Mouse (Mus musculus): ENCODE data around the gene Mpzl3. TPM values are rescaled to one million over a fixed set of nuclear protein-coding genes. Genes with fewer than 3 reads are reported as not detected.

The Mpzl3 gene
- polyA plus RNA-seq, 1 experiment from 2014 or later: 4.0 TPM

- H3K9ac ChIP-seq (ENCODE audit: low read depth, low read length): no peak overlapping the region
- no peak overlapping the region for H3K4me2 ChIP-seq (ENCODE audit: low read depth, low read length)
- 0 out of 2 replicates have a peak, but pooled peaks cover 4% of the 10 kb centered on the region for H3K27me3 ChIP-seq (replicated peaks; ENCODE audit: control insufficient read depth, insufficient read depth, low read length)
- ATAC-seq (ENCODE audit: low read depth): no peak
- no peak overlapping the region for H3K27ac ChIP-seq (replicated peaks; ENCODE audit: low read depth, low read length)
- WGBS: 87% methylated on average over 2 of the region's 2 CpGs
- no peak overlapping the region for H3K4me3 ChIP-seq (ENCODE audit: low read depth, low read length)
- no peaks in the 10 kb centered on the region for H3K4me1 ChIP-seq (ENCODE audit: control insufficient read depth, insufficient read depth, low read length)
- no peaks in the 10 kb centered on the region for H3K9me3 ChIP-seq (ENCODE audit: control insufficient read depth, low read length)
- H3K36me3 ChIP-seq (ENCODE audit: control insufficient read depth, insufficient read depth, low read length): no peaks in the 10 kb centered on the region
- DNase-seq (ENCODE audit: low spot score): no peak
These were observed 4.7 kb upstream of the Mpzl3 start for GRCm38 (mm10) chr9:45050301-45050700.

DNA sequence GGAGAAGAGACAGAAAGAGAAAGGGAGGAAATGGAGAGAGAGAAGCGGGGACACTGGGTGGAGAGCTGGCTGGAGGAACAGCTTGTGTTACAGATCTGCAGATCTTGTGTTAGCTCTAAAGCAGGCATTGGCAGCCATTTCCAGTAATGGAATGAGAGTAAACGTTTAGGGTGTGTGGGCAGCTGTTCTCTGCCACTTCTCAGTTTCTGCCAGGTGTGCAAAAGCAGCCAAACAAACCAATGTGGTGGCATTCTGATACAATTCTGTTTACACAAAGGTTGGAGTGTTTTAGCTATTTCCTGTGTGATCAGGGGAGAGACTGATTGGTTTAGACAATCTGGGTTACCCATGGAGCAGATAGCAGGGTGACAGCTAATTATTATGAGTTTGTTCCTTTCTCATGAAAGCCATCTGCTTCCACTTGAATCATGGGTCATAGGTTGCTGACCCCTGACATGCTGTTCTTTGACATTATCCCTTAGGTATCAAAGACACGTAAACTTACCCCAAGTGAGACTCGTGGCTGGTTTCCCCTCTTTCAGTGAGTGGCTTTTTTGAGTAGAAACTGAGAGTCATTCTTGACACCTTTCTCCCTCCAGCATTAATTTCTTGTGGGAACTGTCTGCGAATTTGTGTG, 3.4 kb downstream of the Mpzl3 start:
- H3K4me2 ChIP-seq (ENCODE audit: low read depth, low read length): no peak overlapping the region
- H3K27ac ChIP-seq (replicated peaks; ENCODE audit: low read depth, low read length): no peak overlapping the region
- no peaks in the 10 kb centered on the region for H3K36me3 ChIP-seq (ENCODE audit: control insufficient read depth, insufficient read depth, low read length)
- no peaks in the 10 kb centered on the region for H3K9me3 ChIP-seq (ENCODE audit: control insufficient read depth, low read length)
- 19% methylated on average over 5 of the region's 5 CpGs for WGBS
- no peak overlapping the region for H3K9ac ChIP-seq (ENCODE audit: low read depth, low read length)
- H3K4me1 ChIP-seq (ENCODE audit: control insufficient read depth, insufficient read depth, low read length): no peaks in the 10 kb centered on the region
- H3K27me3 ChIP-seq (replicated peaks; ENCODE audit: control insufficient read depth, insufficient read depth, low read length): peaks cover 4% of the 10 kb centered on the region; the same call in 1 of the 2 replicates
- H3K4me3 ChIP-seq (ENCODE audit: low read depth, low read length): no peak overlapping the region
- no peak for ATAC-seq (ENCODE audit: low read depth)
- no peak for DNase-seq (ENCODE audit: low spot score)

GRCm38 (mm10) chr9:45060151-45060550, 5.2 kb downstream of the Mpzl3 start:
- Histone ChIP-seq H3K4me1 (ENCODE audit: control insufficient read depth, insufficient read depth, low read length) (no peaks in the 10 kb centered on the region), H3K27me3 (replicated peaks; ENCODE audit: control insufficient read depth, insufficient read depth, low read length) (peaks cover 4% of the 10 kb centered on the region; the same call in 1 of the 2 replicates), H3K4me3 (ENCODE audit: low read depth, low read length) (no peak overlapping the region), H3K36me3 (ENCODE audit: control insufficient read depth, insufficient read depth, low read length) (no peaks in the 10 kb centered on the region), H3K9ac (ENCODE audit: low read depth, low read length) (no peak overlapping the region), H3K4me2 (ENCODE audit: low read depth, low read length) (no peak overlapping the region), H3K27ac (replicated peaks; ENCODE audit: low read depth, low read length) (no peak overlapping the region), H3K9me3 (ENCODE audit: control insufficient read depth, low read length) (no peaks in the 10 kb centered on the region)
- 36% methylated on average over 7 of the region's 7 CpGs for WGBS
- ATAC-seq (ENCODE audit: low read depth) (no peak), DNase-seq (ENCODE audit: low spot score) (no peak)

DNA sequence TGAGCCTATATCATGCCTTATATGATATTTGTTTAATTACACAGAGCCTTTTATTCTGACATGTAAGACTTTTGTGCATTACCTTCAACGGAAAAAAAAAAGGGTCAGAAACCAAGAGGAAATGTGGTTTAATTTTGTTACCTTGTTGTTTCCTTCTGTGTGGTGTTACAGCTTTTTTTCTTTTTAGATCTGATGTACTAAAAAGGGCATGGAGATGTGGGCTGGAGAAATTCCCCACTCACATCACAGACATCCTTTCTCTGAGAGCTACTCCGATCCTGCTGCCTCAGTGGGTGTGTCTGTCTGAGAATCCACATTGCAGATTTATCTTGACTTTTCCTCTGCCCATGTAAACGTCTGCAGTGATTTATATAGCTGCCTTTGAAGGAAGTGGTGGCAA, 7.7 kb downstream of the Mpzl3 start:
- Histone ChIP-seq H3K27ac (replicated peaks; ENCODE audit: low read depth, low read length) (no peak overlapping the region), H3K4me1 (ENCODE audit: control insufficient read depth, insufficient read depth, low read length) (no peaks in the 10 kb centered on the region), H3K36me3 (ENCODE audit: control insufficient read depth, insufficient read depth, low read length) (no peaks in the 10 kb centered on the region), H3K9ac (ENCODE audit: low read depth, low read length) (no peak overlapping the region), H3K4me2 (ENCODE audit: low read depth, low read length) (no peak overlapping the region), H3K27me3 (replicated peaks; ENCODE audit: control insufficient read depth, insufficient read depth, low read length) (peaks cover 4% of the 10 kb centered on the region; the same call in 1 of the 2 replicates), H3K4me3 (ENCODE audit: low read depth, low read length) (no peak overlapping the region), H3K9me3 (ENCODE audit: control insufficient read depth, low read length) (no peaks in the 10 kb centered on the region)
- ATAC-seq (ENCODE audit: low read depth): no peak
- WGBS: 62% methylated on average over 3 of the region's 3 CpGs
- no peak for DNase-seq (ENCODE audit: low spot score)

- ATAC-seq (ENCODE audit: low read depth): no peak
- Histone ChIP-seq H3K9ac (ENCODE audit: low read depth, low read length) (no peak overlapping the region), H3K9me3 (ENCODE audit: control insufficient read depth, low read length) (no peaks in the 10 kb centered on the region), H3K4me2 (ENCODE audit: low read depth, low read length) (no peak overlapping the region), H3K4me3 (ENCODE audit: low read depth, low read length) (no peak overlapping the region), H3K27ac (replicated peaks; ENCODE audit: low read depth, low read length) (no peak overlapping the region), H3K27me3 (replicated peaks; ENCODE audit: control insufficient read depth, insufficient read depth, low read length) (no peaks in the 10 kb centered on the region; the same call in 1 of the 2 replicates), H3K4me1 (ENCODE audit: control insufficient read depth, insufficient read depth, low read length) (no peaks in the 10 kb centered on the region), H3K36me3 (ENCODE audit: control insufficient read depth, insufficient read depth, low read length) (no peaks in the 10 kb centered on the region)
- WGBS: 70% methylated on average over 6 of the region's 6 CpGs
- DNase-seq (ENCODE audit: low spot score): no peak
These were observed 9.4 kb downstream of the Mpzl3 start for GRCm38 (mm10) chr9:45064421-45064820.

DNA sequence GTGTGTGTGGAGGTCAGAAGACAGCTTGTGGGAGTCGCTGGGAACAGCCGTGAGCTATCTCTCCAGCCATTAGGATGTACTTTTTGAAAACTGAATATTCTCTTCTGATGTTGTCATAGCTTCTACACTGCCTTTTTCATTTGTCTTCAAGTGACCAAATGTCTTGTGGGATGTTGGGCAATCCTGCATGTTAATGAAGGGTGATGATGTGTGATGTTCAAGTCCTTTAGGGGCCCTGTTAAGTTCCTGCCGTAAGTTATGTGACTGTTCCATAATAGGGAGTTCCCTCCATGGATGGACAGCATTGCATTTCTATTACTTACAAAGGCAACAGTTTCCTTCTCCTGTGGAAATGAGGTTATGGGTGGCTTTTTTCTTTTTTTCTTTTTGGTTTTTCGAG, 11.7 kb downstream of the Mpzl3 start:
- H3K4me3 ChIP-seq (ENCODE audit: low read depth, low read length): no peak overlapping the region
- H3K4me1 ChIP-seq (ENCODE audit: control insufficient read depth, insufficient read depth, low read length): no peaks in the 10 kb centered on the region
- no peaks in the 10 kb centered on the region for H3K9me3 ChIP-seq (ENCODE audit: control insufficient read depth, low read length)
- 78% methylated on average over 4 of the region's 4 CpGs for WGBS
- DNase-seq (ENCODE audit: low spot score): no peak
- no peaks in the 10 kb centered on the region for H3K36me3 ChIP-seq (ENCODE audit: control insufficient read depth, insufficient read depth, low read length)
- H3K9ac ChIP-seq (ENCODE audit: low read depth, low read length): no peak overlapping the region
- H3K27me3 ChIP-seq (replicated peaks; ENCODE audit: control insufficient read depth, insufficient read depth, low read length): no peaks in the 10 kb centered on the region
- no peak overlapping the region for H3K4me2 ChIP-seq (ENCODE audit: low read depth, low read length)
- no peak for ATAC-seq (ENCODE audit: low read depth)
- no peak overlapping the region for H3K27ac ChIP-seq (replicated peaks; ENCODE audit: low read depth, low read length)

GRCm38 (mm10) chr9:45071800-45072199, 16.8 kb downstream of the Mpzl3 start:
- no peaks in the 10 kb centered on the region for H3K27me3 ChIP-seq (replicated peaks; ENCODE audit: control insufficient read depth, insufficient read depth, low read length)
- H3K36me3 ChIP-seq (ENCODE audit: control insufficient read depth, insufficient read depth, low read length): no peaks in the 10 kb centered on the region
- no peak overlapping the region for H3K27ac ChIP-seq (replicated peaks; ENCODE audit: low read depth, low read length)
- no peaks in the 10 kb centered on the region for H3K4me1 ChIP-seq (ENCODE audit: control insufficient read depth, insufficient read depth, low read length)
- H3K9me3 ChIP-seq (ENCODE audit: control insufficient read depth, low read length): no peaks in the 10 kb centered on the region
- DNase-seq (ENCODE audit: low spot score): no peak
- WGBS: 47% methylated on average over 3 of the region's 3 CpGs
- no peak for ATAC-seq (ENCODE audit: low read depth)
- no peak overlapping the region for H3K4me3 ChIP-seq (ENCODE audit: low read depth, low read length)
- H3K9ac ChIP-seq (ENCODE audit: low read depth, low read length): no peak overlapping the region
- H3K4me2 ChIP-seq (ENCODE audit: low read depth, low read length): no peak overlapping the region

- H3K9me3 ChIP-seq (ENCODE audit: control insufficient read depth, low read length): no peaks in the 10 kb centered on the region
- ATAC-seq (ENCODE audit: low read depth) (no peak), DNase-seq (ENCODE audit: low spot score) (no peak)
- no peak overlapping the region for H3K4me2 ChIP-seq (ENCODE audit: low read depth, low read length)
- no peak overlapping the region for H3K9ac ChIP-seq (ENCODE audit: low read depth, low read length)
- H3K4me3 ChIP-seq (ENCODE audit: low read depth, low read length): no peak overlapping the region
- 66% methylated on average over 3 of the region's 3 CpGs for WGBS
- H3K27me3 ChIP-seq (replicated peaks; ENCODE audit: control insufficient read depth, insufficient read depth, low read length): no peaks in the 10 kb centered on the region; the same call in 1 of the 2 replicates
- H3K4me1 ChIP-seq (ENCODE audit: control insufficient read depth, insufficient read depth, low read length): no peaks in the 10 kb centered on the region
- H3K36me3 ChIP-seq (ENCODE audit: control insufficient read depth, insufficient read depth, low read length): no peaks in the 10 kb centered on the region
- no peak overlapping the region for H3K27ac ChIP-seq (replicated peaks; ENCODE audit: low read depth, low read length)
These were observed 22.9 kb downstream of the Mpzl3 start for GRCm38 (mm10) chr9:45077859-45078258.

DNA sequence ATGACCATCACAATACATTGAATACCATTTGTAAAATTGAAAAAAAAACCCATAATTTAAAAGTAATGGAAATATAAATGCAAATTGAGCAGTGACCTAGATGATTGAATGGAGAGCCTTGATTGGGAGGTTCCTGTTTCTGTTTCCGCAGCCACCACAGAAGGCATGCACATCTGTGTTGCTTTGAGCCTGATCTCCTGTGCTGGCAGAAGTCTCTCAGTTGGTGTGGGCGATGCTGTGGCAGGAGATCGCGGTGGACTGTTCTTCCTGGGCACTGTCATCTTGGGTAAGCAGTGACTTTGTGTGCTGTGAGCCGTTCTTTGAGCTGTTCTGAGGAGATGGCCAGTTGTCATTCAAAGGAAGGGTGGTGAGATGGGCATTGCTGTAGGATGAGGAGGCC, 24.0 kb downstream of the Mpzl3 start, which contains the start of gene Jaml:
Gene Jaml (plus strand): TSS at position 173 of the 400 bp plus-strand sequence.
- Histone ChIP-seq H3K27ac (replicated peaks; ENCODE audit: low read depth, low read length) (no peak within 1 kb of the TSS), H3K27me3 (replicated peaks; ENCODE audit: control insufficient read depth, insufficient read depth, low read length) (peaks cover 3% of the 10 kb centered on the region; the same call in 1 of the 2 replicates), H3K4me2 (ENCODE audit: low read depth, low read length) (no peak within 1 kb of the TSS), H3K36me3 (ENCODE audit: control insufficient read depth, insufficient read depth, low read length) (no peaks in the 10 kb centered on the region), H3K9ac (ENCODE audit: low read depth, low read length) (no peak within 1 kb of the TSS), H3K9me3 (ENCODE audit: control insufficient read depth, low read length) (no peaks in the 10 kb centered on the region), H3K4me1 (ENCODE audit: control insufficient read depth, insufficient read depth, low read length) (no peaks in the 10 kb centered on the region), H3K4me3 (ENCODE audit: low read depth, low read length) (no peak within 1 kb of the TSS)
- ATAC-seq (ENCODE audit: low read depth): no peak
- no peak for DNase-seq (ENCODE audit: low spot score)
- 74% methylated on average over 5 of the region's 5 CpGs for WGBS
